Mouse (Mus musculus): ENCODE measurements around the gene Casq1. TPM values are rescaled to one million over a fixed set of nuclear protein-coding genes. Genes with fewer than 3 reads are reported as not detected.

Casq1 gene
- polyA plus RNA-seq, 1 experiment from 2014 or later: 3.6 TPM

DNA sequence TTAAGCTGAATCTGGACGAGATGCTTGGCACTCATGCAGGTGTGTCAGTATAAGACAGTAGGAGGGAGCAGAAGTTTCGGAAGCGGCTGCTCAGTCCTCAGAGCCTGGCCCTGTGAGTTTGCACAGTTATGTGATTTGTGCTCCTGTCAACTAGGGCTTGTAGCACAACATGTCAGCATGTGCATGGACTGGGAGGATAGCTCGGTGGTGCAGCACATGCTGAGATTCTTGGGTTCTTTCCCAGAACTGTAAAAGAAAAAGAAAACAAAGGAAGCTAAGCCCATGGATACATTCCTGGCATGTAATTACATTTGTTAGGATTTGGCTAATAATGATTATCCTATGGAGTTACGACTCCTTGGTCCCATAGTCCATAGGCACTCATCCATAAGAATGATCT, 46.5 kb downstream of the Casq1 start:
- Histone ChIP-seq H3K4me3 (no peak overlapping the region), H3K27ac (no peak overlapping the region), H3K9me3 (no peaks in the 10 kb centered on the region), H3K36me3 (peaks cover 70% of the 10 kb centered on the region), H3K9ac (no peak overlapping the region), H3K4me2 (replicated peaks) (no peak overlapping the region), H3K27me3 (no peaks in the 10 kb centered on the region), H3K4me1 (no peaks in the 10 kb centered on the region)
- ATAC-seq (ENCODE audit: insufficient number of reproducible peaks, insufficient read depth, low FRiP score, low TSS enrichment): no peak
- WGBS: 85% methylated on average over 5 of the region's 5 CpGs

DNA sequence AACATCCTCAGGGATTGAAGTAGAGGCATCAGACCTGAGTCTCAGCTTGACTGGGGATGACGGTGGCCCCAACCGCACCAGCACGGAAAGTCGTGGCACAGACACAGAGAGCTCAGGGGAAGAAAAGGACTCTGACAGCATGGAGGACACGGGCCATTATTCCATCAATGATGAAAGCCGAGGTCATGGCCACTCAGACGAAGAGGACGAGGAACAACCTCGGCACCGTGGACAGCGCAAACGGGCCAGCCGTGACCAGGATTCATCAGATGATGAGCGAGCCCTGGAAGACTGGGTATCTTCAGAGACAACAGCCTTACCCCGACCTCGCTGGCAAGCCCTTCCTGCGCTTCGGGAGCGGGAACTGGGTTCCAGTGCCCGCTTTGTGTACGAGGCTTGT, 47.3 kb downstream of the Casq1 start:
- Histone ChIP-seq H3K9me3 (no peaks in the 10 kb centered on the region), H3K27me3 (no peaks in the 10 kb centered on the region), H3K36me3 (peaks cover 70% of the 10 kb centered on the region), H3K27ac (no peak overlapping the region), H3K4me2 (replicated peaks) (no peak overlapping the region), H3K9ac (no peak overlapping the region), H3K4me3 (no peak overlapping the region), H3K4me1 (no peaks in the 10 kb centered on the region)
- no peak for ATAC-seq (ENCODE audit: insufficient number of reproducible peaks, insufficient read depth, low FRiP score, low TSS enrichment)
- 94% methylated on average over 21 of the region's 21 CpGs for WGBS

DNA sequence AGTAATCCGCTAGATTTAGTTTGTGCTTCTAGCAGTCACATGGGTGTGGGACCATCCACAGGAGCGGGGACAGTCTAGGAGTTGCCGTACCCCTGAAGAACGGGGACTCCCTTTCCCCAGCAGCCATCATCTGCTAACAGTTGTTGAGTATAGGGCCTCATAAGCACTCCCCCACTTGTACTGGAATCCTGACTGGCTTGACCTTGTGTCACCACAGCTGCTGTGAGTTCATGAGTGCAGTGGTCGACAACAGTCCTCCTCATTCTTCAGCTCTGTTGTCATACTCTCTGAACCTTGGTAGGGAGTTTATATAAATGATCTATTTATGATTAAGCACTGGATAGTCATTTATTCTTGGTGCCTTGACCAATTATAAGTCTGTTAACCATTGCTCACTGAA, 49.9 kb downstream of the Casq1 start:
- ATAC-seq (ENCODE audit: insufficient number of reproducible peaks, insufficient read depth, low FRiP score, low TSS enrichment): no peak
- Histone ChIP-seq H3K36me3 (peaks cover 81% of the 10 kb centered on the region), H3K27me3 (no peaks in the 10 kb centered on the region), H3K27ac (no peak overlapping the region), H3K4me2 (replicated peaks) (no peak overlapping the region), H3K4me3 (no peak overlapping the region), H3K9me3 (no peaks in the 10 kb centered on the region), H3K4me1 (no peaks in the 10 kb centered on the region), H3K9ac (no peak overlapping the region)
- 92% methylated on average over 5 of the region's 5 CpGs for WGBS

DNA sequence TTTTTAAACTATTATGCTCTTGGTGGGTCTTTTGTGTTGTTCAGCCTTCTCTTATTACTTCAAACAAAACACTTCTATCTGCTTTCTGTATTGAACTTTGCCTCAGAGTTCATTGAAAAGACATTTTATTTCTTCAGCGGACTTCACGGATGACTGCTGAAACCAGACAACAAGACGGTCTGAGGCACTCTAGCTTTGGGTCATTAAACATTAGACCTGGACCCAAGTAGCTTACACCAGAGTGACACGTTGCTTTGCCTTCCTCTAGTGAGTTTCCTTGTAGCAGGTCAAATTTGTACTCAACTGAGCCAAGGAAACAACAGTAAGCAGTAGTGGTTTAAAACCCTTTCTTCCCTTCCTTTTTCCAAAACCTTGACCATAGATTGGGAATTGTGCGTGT, 51.8 kb downstream of the Casq1 start:
- H3K27me3 ChIP-seq: no peaks in the 10 kb centered on the region
- H3K4me2 ChIP-seq (replicated peaks): no peak overlapping the region
- no peak overlapping the region for H3K9ac ChIP-seq
- H3K4me1 ChIP-seq: no peaks in the 10 kb centered on the region
- H3K36me3 ChIP-seq: peaks cover 63% of the 10 kb centered on the region
- H3K27ac ChIP-seq: no peak overlapping the region
- H3K9me3 ChIP-seq: no peaks in the 10 kb centered on the region
- no peak overlapping the region for H3K4me3 ChIP-seq
- no peak for ATAC-seq (ENCODE audit: insufficient number of reproducible peaks, insufficient read depth, low FRiP score, low TSS enrichment)
- WGBS: 82% methylated on average over 5 of the region's 5 CpGs

DNA sequence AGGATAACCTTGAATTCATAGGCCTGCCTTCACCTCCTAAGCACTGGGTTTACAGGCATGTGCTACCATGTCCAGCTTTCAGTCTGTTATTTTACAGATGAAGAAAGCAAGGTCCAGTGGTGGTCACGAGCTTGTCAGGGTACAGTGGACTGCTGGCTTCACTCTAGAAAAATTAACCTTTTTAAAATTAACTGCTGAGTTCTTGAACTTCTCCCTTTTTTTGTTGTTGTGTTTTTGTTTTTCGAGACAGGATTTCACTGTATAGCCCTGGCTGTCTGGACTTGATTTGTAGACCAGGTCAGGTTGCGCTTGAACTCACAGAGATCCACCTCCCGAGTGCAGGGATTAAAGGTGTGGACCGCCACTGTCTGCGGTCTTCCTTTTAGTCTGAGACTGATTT, 56.7 kb downstream of the Casq1 start:
- Histone ChIP-seq H3K36me3 (peaks cover 29% of the 10 kb centered on the region), H3K27me3 (no peaks in the 10 kb centered on the region), H3K27ac (no peak overlapping the region), H3K9me3 (no peaks in the 10 kb centered on the region), H3K9ac (no peak overlapping the region), H3K4me3 (no peak overlapping the region), H3K4me2 (replicated peaks) (no peak overlapping the region), H3K4me1 (no peaks in the 10 kb centered on the region)
- no peak for ATAC-seq (ENCODE audit: insufficient number of reproducible peaks, insufficient read depth, low FRiP score, low TSS enrichment)
- WGBS: 78% methylated on average over 6 of the region's 6 CpGs

DNA sequence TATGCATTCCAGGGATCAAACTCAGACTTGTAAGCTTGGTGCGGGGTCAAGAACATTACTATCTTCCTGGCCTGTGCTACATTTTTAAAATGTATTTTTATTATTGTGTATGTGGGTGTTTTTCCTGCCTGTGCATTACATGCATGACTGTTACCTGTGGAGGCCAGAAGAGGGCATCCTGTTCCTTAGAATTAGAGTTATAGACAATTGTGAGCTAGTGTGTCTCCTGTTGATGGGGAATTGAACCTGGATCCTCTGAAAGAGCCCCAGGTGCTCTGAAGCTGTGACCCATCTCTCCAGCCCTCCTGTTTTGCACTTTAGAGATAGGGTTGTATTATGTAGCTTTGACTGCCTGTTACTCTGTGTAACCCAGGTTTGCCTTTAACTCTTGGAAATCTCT, 57.7 kb downstream of the Casq1 start:
- Histone ChIP-seq H3K9ac (no peak overlapping the region), H3K4me3 (no peak overlapping the region), H3K27me3 (no peaks in the 10 kb centered on the region), H3K9me3 (no peaks in the 10 kb centered on the region), H3K4me1 (no peaks in the 10 kb centered on the region), H3K27ac (no peak overlapping the region), H3K36me3 (peaks cover 19% of the 10 kb centered on the region), H3K4me2 (replicated peaks) (no peak overlapping the region)
- 90% methylated on average over 1 of the region's 1 CpGs for WGBS
- ATAC-seq (ENCODE audit: insufficient number of reproducible peaks, insufficient read depth, low FRiP score, low TSS enrichment): no peak

DNA sequence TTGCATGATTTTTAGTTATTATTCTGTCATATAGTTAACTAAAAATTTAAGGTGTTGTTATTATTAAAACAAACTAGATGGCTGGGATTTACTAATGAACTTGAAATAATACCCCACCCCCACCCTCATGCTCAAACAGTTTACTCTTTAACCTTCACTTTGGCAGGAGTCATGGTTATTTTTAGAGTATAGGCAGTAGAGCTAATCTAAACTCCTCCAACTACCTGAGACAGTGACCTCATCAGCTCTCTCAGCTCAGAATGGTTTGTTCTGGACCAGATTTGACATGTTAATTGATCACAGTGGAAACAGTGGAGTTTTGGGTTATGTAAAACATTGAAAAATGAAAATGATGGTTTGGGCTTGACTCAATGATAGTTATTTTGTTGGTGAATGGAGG, 59.2 kb downstream of the Casq1 start:
- ATAC-seq (ENCODE audit: insufficient number of reproducible peaks, insufficient read depth, low FRiP score, low TSS enrichment): no peak
- Histone ChIP-seq H3K27ac (no peak overlapping the region), H3K4me1 (no peaks in the 10 kb centered on the region), H3K9me3 (no peaks in the 10 kb centered on the region), H3K4me3 (no peak overlapping the region), H3K9ac (no peak overlapping the region), H3K27me3 (no peaks in the 10 kb centered on the region), H3K36me3 (peaks cover 18% of the 10 kb centered on the region), H3K4me2 (replicated peaks) (no peak overlapping the region)

DNA sequence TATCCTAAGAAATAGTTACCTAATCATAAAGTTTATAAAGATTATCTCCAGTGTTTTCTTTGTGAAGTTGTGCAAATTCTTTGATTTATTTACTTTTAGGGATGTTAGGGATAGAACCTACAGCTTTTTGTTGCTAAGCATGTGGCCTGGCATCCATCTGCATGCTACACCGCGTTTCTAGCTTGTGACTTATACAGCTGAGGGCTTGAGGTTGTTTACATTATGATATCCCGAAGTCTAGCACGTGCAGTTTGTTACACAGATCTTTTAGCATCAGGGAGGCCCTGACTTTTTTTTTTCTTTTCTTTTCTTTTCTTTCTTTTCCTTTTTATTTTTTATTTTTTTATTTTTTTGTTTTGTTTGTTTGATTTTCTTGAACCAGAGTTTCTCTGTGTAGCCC, 59.7 kb downstream of the Casq1 start:
- H3K4me1 ChIP-seq: no peaks in the 10 kb centered on the region

More for the DNA sequence above, 59.7 kb downstream of the Casq1 start:
- no peak for ATAC-seq (ENCODE audit: insufficient number of reproducible peaks, insufficient read depth, low FRiP score, low TSS enrichment)
- H3K27me3 ChIP-seq: no peaks in the 10 kb centered on the region
- H3K27ac ChIP-seq: no peak overlapping the region
- H3K4me3 ChIP-seq: no peak overlapping the region
- H3K9me3 ChIP-seq: no peaks in the 10 kb centered on the region
- H3K36me3 ChIP-seq: peaks cover 16% of the 10 kb centered on the region
- 66% methylated on average over 4 of the region's 4 CpGs for WGBS
- H3K9ac ChIP-seq: no peak overlapping the region
- no peak overlapping the region for H3K4me2 ChIP-seq (replicated peaks)

Other genes with a start within 250 kb of the Casq1 start
- 24.7 and 25.6 TPM in 2 replicates for gene Vangl2, start 191.4 kb downstream of the Casq1 start, polyA plus RNA-seq (2016; fragmentation: Nextera tagmentation; extraction: Ambion mirVana)
- 3.9 and 4.1 TPM in 2 replicates for gene Nhlh1, start 162.3 kb downstream of the Casq1 start, polyA plus RNA-seq (2016; fragmentation: Nextera tagmentation; extraction: Ambion mirVana)
- gene Copa, start 137.3 kb downstream of the Casq1 start, polyA plus RNA-seq (2016; fragmentation: Nextera tagmentation; extraction: Ambion mirVana): 231 and 236 TPM in 2 replicates
- 106 and 107 TPM in 2 replicates for gene Ncstn, start 137.1 kb downstream of the Casq1 start, polyA plus RNA-seq (2016; fragmentation: Nextera tagmentation; extraction: Ambion mirVana)
- gene Pex19, start 93.1 kb downstream of the Casq1 start, polyA plus RNA-seq (2016; fragmentation: Nextera tagmentation; extraction: Ambion mirVana): 168 and 169 TPM in 2 replicates
- 165 and 171 TPM in 2 replicates for gene Dcaf8, start 71.8 kb downstream of the Casq1 start, polyA plus RNA-seq (2016; fragmentation: Nextera tagmentation; extraction: Ambion mirVana)
- 118 TPM in 2 replicates for gene Pea15a, start 13.1 kb downstream of the Casq1 start, polyA plus RNA-seq (2016; fragmentation: Nextera tagmentation; extraction: Ambion mirVana)
- not detected in 2 replicates for gene Atp1a4, start 38.5 kb upstream of the Casq1 start, polyA plus RNA-seq (2016; fragmentation: Nextera tagmentation; extraction: Ambion mirVana)
- gene Igsf8, start 41.8 kb upstream of the Casq1 start, polyA plus RNA-seq (2016; fragmentation: Nextera tagmentation; extraction: Ambion mirVana): 45.4 and 45.8 TPM in 2 replicates
- 4.5 and 4.7 TPM in 2 replicates for gene Atp1a2, start 78.2 kb upstream of the Casq1 start, polyA plus RNA-seq (2016; fragmentation: Nextera tagmentation; extraction: Ambion mirVana)
- 0.15 and 0.22 TPM in 2 replicates for gene Kcnj9, start 109.5 kb upstream of the Casq1 start, polyA plus RNA-seq (2016; fragmentation: Nextera tagmentation; extraction: Ambion mirVana)
- 0.06 and 0.08 TPM in 2 replicates for gene Kcnj10, start 121.3 kb upstream of the Casq1 start, polyA plus RNA-seq (2016; fragmentation: Nextera tagmentation; extraction: Ambion mirVana)
- 9.9 and 10.3 TPM in 2 replicates for gene Pigm, start 156.7 kb upstream of the Casq1 start, polyA plus RNA-seq (2016; fragmentation: Nextera tagmentation; extraction: Ambion mirVana)

Data from embryonic facial prominence, embryonic 12.5 days (tissue).